Mouse (Mus musculus) gastrocnemius, adult 18-20 months (tissue): Measurements from ENCODE around the gene Foxn4. TPM values are rescaled to one million over a fixed set of nuclear protein-coding genes. Genes with fewer than 3 reads are reported as not detected.

Experiments
- DNase-seq: peaks from one replicate; pipeline ENCODE4 v3.0.0; 2021; ENCODE audit warnings: low spot score
- total RNA-seq, 2 experiments: library from RNA; stranded (reverse); gene quantifications; 2 replicates each; pipeline ENCODE4 v1.2.3; 2021

The Foxn4 gene
- total RNA-seq, 2 experiments from 2014 or later, result not detected

GRCm38 (mm10) chr5:114279382-114280143 is 6.0 kb upstream of the Foxn4 start:
- DNase-seq, result no peak

- no peak for DNase-seq
Measured at GRCm38 (mm10) chr5:114275991-114276390, 2.4 kb upstream of the Foxn4 start.

- DNase-seq, result no peak
Measured at GRCm38 (mm10) chr5:114275339-114275738, 1.7 kb upstream of the Foxn4 start.

- DNase-seq, result no peak
Measured at GRCm38 (mm10) chr5:114269984-114270383, 3.6 kb downstream of the Foxn4 start.

- DNase-seq, result no peak
Measured at GRCm38 (mm10) chr5:114269499-114269898, 4.1 kb downstream of the Foxn4 start.

- DNase-seq, result no peak
Measured at GRCm38 (mm10) chr5:114268646-114269045, 5.0 kb downstream of the Foxn4 start.

GRCm38 (mm10) chr5:114264791-114265190 is 8.8 kb downstream of the Foxn4 start:
- no peak for DNase-seq

- DNase-seq, result no peak
Measured at GRCm38 (mm10) chr5:114264030-114264459, 9.6 kb downstream of the Foxn4 start.

- DNase-seq, result no peak
Measured at GRCm38 (mm10) chr5:114261494-114261893, 12.1 kb downstream of the Foxn4 start.

GRCm38 (mm10) chr5:114259495-114259894 is 14.1 kb downstream of the Foxn4 start:
- DNase-seq, result no peak

GRCm38 (mm10) chr5:114248174-114248589 is 25.4 kb downstream of the Foxn4 start:
- peak; percentile 43 for DNase-seq

GRCm38 (mm10) chr5:114246465-114246864 is 27.1 kb downstream of the Foxn4 start:
- DNase-seq, result no peak

- DNase-seq, result no peak
Measured at GRCm38 (mm10) chr5:114239737-114240136, 33.9 kb downstream of the Foxn4 start.

- no peak for DNase-seq
Measured at GRCm38 (mm10) chr5:114238924-114239323, 34.7 kb downstream of the Foxn4 start.

- DNase-seq, result no peak
Measured at GRCm38 (mm10) chr5:114228901-114229300, 44.7 kb downstream of the Foxn4 start.

- DNase-seq, result no peak
Measured at GRCm38 (mm10) chr5:114226051-114226450, 47.6 kb downstream of the Foxn4 start.

- no peak for DNase-seq
Measured at GRCm38 (mm10) chr5:114218771-114219170, 54.8 kb downstream of the Foxn4 start.

GRCm38 (mm10) chr5:114213183-114213582 is 60.4 kb downstream of the Foxn4 start:
- no peak for DNase-seq

GRCm38 (mm10) chr5:114206158-114206557 is 67.4 kb downstream of the Foxn4 start:
- no peak for DNase-seq
